Mouse (Mus musculus): ENCODE measurements at regions not wholly inside any gene's neighbourhood (a gene's known extent, or its start where the extent isn't known, plus 50 kb on each side); places are given as distances from the start of the nearest gene placed in this dataset.

- no peak for ATAC-seq (ENCODE audit: low TSS enrichment)
Observed at GRCm38 (mm10) chr1:41410533-41410932, 605.1 kb downstream of the Tmem182 start.

GRCm38 (mm10) chr1:41411641-41412040 lies 606.2 kb downstream of the Tmem182 start:
- no peak; the same call in 1 of the 2 replicates for ATAC-seq (ENCODE audit: low TSS enrichment)

GRCm38 (mm10) chr1:41412078-41412477 lies 606.7 kb downstream of the Tmem182 start:
- ATAC-seq (ENCODE audit: low TSS enrichment) = no peak

- no peak for ATAC-seq (ENCODE audit: low TSS enrichment)
Observed at GRCm38 (mm10) chr1:41420489-41421327, 615.3 kb downstream of the Tmem182 start.

GRCm38 (mm10) chr1:41427853-41428252 lies 622.5 kb downstream of the Tmem182 start:
- ATAC-seq (ENCODE audit: low TSS enrichment) = no peak

GRCm38 (mm10) chr1:41431127-41431690 lies 625.8 kb downstream of the Tmem182 start:
- no peak for ATAC-seq (ENCODE audit: low TSS enrichment)

- no peak for ATAC-seq (ENCODE audit: low TSS enrichment)
Observed at GRCm38 (mm10) chr1:41435379-41435778, 630.0 kb downstream of the Tmem182 start.

- no peak for ATAC-seq (ENCODE audit: low TSS enrichment)
Observed at GRCm38 (mm10) chr1:41449972-41450371, 644.6 kb downstream of the Tmem182 start.
